ENCODE assay signal across 23 mouse cellular contexts in the genomic region with DNA sequence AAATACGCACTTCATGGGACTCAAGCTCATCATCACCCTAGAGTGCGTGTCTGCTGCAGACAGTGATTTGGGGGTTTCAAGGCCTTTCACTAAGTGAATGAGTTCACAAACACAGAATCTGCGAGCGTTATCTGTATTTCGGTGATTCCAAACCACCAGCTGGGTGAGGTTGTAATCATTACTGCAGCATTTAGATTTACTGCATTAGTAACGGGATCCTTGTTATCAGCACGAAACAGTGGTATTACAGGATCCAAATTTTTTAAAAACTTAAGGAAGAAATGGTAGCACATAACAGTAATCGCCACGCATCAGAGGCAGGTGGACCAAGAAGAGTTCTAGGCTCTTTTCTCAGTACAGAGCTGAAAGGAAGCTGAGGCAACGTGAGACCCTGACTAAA. TPM values are rescaled to one million over a fixed set of nuclear protein-coding genes. Genes with fewer than 3 reads are reported as not detected.
DNase-seq lines count a peak whose midpoint lies in the region; ATAC-seq and TF ChIP-seq lines count a peak whose summit lies in the region.
"Had no signal": no experiment of that assay in that cellular context is flagged by ENCODE, and none has a peak within 500 bp of the region (broad histone marks: within the 10 kb centered on the region; RNA-seq: fewer than 3 reads in every experiment).

No protein-coding gene starts in this region.

- peaks cover 41% of the 10 kb centered on the region for H3K4me1 ChIP-seq in G1E (ENCODE audit: insufficient read depth, low read depth, low read length)
- H3K4me1 ChIP-seq in limb, embryonic 10.5 days, result no peaks in the 10 kb centered on the region
- no peaks in the 10 kb centered on the region for H3K4me1 ChIP-seq in heart, embryonic 12.5 days (replicated peaks)
- H3K4me1 ChIP-seq: embryonic facial prominence, embryonic 15.5 days; forebrain, embryonic 10.5 days; forebrain, embryonic 12.5 days had no signal

- no peaks in the 10 kb centered on the region for H3K27me3 ChIP-seq in G1E (ENCODE audit: insufficient read depth, low read length)
- H3K27me3 ChIP-seq in limb, embryonic 10.5 days (ENCODE audit: low read depth, poor library complexity, severe bottlenecking), result no peaks in the 10 kb centered on the region
- H3K27me3 ChIP-seq in heart, embryonic 12.5 days (replicated peaks), result no peaks in the 10 kb centered on the region
- H3K27me3 ChIP-seq: embryonic facial prominence, embryonic 13.5 days; embryonic facial prominence, embryonic 15.5 days; forebrain, embryonic 12.5 days; Patski had no signal

- no peak overlapping the region for H3K9ac ChIP-seq in heart, embryonic 12.5 days
- H3K9ac ChIP-seq: embryonic facial prominence, embryonic 13.5 days; embryonic facial prominence, embryonic 15.5 days; forebrain, embryonic 12.5 days had no signal

- no peaks in the 10 kb centered on the region for H3K9me3 ChIP-seq in G1E (replicated peaks)
- no peaks in the 10 kb centered on the region for H3K9me3 ChIP-seq in limb, embryonic 10.5 days (replicated peaks)
- H3K9me3 ChIP-seq in heart, embryonic 12.5 days (replicated peaks), result no peaks in the 10 kb centered on the region
- H3K9me3 ChIP-seq: embryonic facial prominence, embryonic 13.5 days; embryonic facial prominence, embryonic 15.5 days; forebrain, embryonic 10.5 days; forebrain, embryonic 12.5 days had no signal

- WGBS in limb, embryonic 10.5 days, result 95% methylated on average over 10 of the region's 10 CpGs
- 86% methylated on average over 10 of the region's 10 CpGs for WGBS in heart, embryonic 12.5 days

- no peak overlapping the region for H3K27ac ChIP-seq in limb, embryonic 10.5 days
- no peak overlapping the region for H3K27ac ChIP-seq in heart, embryonic 12.5 days (ENCODE audit: poor library complexity, severe bottlenecking)
- H3K27ac ChIP-seq: embryonic facial prominence, embryonic 13.5 days; embryonic facial prominence, embryonic 15.5 days; forebrain, embryonic 10.5 days; forebrain, embryonic 12.5 days had no signal

- no peak overlapping the region for H3K4me3 ChIP-seq in G1E (ENCODE audit: low read depth, low read length)
- no peak overlapping the region for H3K4me3 ChIP-seq in limb, embryonic 10.5 days
- H3K4me3 ChIP-seq in heart, embryonic 12.5 days, result no peak overlapping the region
- H3K4me3 ChIP-seq: embryonic facial prominence, embryonic 13.5 days; embryonic facial prominence, embryonic 15.5 days; erythroblast, embryonic 14.5 days; forebrain, embryonic 10.5 days; forebrain, embryonic 12.5 days had no signal

- H3K36me3 ChIP-seq in G1E (replicated peaks), result peaks cover 72% of the 10 kb centered on the region
- H3K36me3 ChIP-seq in limb, embryonic 10.5 days, result peaks cover 87% of the 10 kb centered on the region
- H3K36me3 ChIP-seq in heart, embryonic 12.5 days, result peaks cover 55% of the 10 kb centered on the region

- no peak overlapping the region for H3K4me2 ChIP-seq in heart, embryonic 12.5 days
- H3K4me2 ChIP-seq: embryonic facial prominence, embryonic 13.5 days; embryonic facial prominence, embryonic 15.5 days; forebrain, embryonic 12.5 days had no signal

- DNase-seq in G1E (ENCODE audit: low spot score), result no peak
- peak; percentile 6 for DNase-seq in limb, embryonic 10.5 days (ENCODE audit: low spot score)
- no peak for DNase-seq in kidney, adult 11 months
- DNase-seq: adrenal gland, adult 8-10 months; adrenal gland, postnatal 14 days; cerebellum, adult 11 months; cerebellum, adult 18-20 months; cerebellum, adult 8-10 months; cerebellum, adult 9-11 months; cerebellum, postnatal 14 days; cerebellum, postnatal 36 days; embryo, embryonic 11 days had no signal

- TF ChIP-seq CTCF in G1E (IDR thresholded peaks at IDR 0.05; ENCODE audit: low read depth, low read length), result no peak

- peak; percentile 70 for ATAC-seq in G1E (ENCODE audit: extremely low read depth, insufficient number of reproducible peaks, low FRiP score, poor library complexity, severe bottlenecking)
- peak; percentile 74 for ATAC-seq in megakaryocyte-erythroid progenitor cell, adult 5-6 weeks (replicated peaks; ENCODE audit: low FRiP score, low TSS enrichment, poor library complexity, severe bottlenecking)
- no peak for ATAC-seq in heart, embryonic 12.5 days (ENCODE audit: insufficient number of reproducible peaks, low FRiP score)
- ATAC-seq: activated CD4-positive, CD25-positive, alpha-beta regulatory T cell, adult 4 months; forebrain, embryonic 14.5 days; forebrain, embryonic 16.5 days; Patski had no signal

RNA-seq across cellular contexts. Expression of a gene that starts 12.4 kb away (rescaled TPM):
- total RNA-seq in G1E (2014; fragmentation: Nextera tagmentation) (91.5 and 109 TPM in 2 replicates), G1E (2017) (94.0 and 95.5 TPM in 2 replicates)
- polyA plus RNA-seq in G1E (2012), result 35.3 and 46.6 TPM in 2 replicates
- 84.4 and 91.3 TPM in 2 replicates for polyA plus RNA-seq in limb, embryonic 10.5 days (2016; fragmentation: Nextera tagmentation; extraction: Ambion mirVana)
- 95.7 and 113 TPM in 2 replicates for total RNA-seq in megakaryocyte-erythroid progenitor cell, adult 5-6 weeks (2014; fragmentation: Nextera tagmentation)
- total RNA-seq in megakaryocyte-erythroid progenitor cell, adult 5-6 weeks (2017), result 108 and 122 TPM in 2 replicates
- polyA plus RNA-seq in heart, embryonic 12.5 days (2016; fragmentation: Nextera tagmentation; extraction: Ambion mirVana), result 63.6 and 66.7 TPM in 2 replicates
